Mouse (Mus musculus) kidney, embryonic 15.5 days (tissue): Measurements from ENCODE around the gene Pigu. TPM values are rescaled to one million over a fixed set of nuclear protein-coding genes. Genes with fewer than 3 reads are reported as not detected.
A peak's percentile ranks its signal among the peaks of the same experiment; 100 is the strongest.

Source experiments
- ATAC-seq: fragments of 200-750 bp; cut with Nextera tagmentation; replicated peaks from 2 replicates; pipeline ENCODE4 v1.8.0; 2017; ENCODE audit warnings: moderate TSS enrichment; ENCODE audit not compliant: low FRiP score
- H3K27ac ChIP-seq: fragments of 300-500 bp; sonication (generic); 2 replicates; pipeline ENCODE4 v1.5.1; 2015; ENCODE audit warnings: mild to moderate bottlenecking, inconsistent platforms
- H3K27me3 ChIP-seq: fragments of 300-500 bp; sonication (generic); 2 replicates; pipeline ENCODE4 v1.6.1; 2015; ENCODE audit warnings: inconsistent platforms
- H3K36me3 ChIP-seq: fragments of 300-500 bp; sonication (generic); 2 replicates; pipeline ENCODE4 v1.6.1; 2015; ENCODE audit warnings: inconsistent platforms
- H3K4me1 ChIP-seq: fragments of 300-500 bp; sonication (generic); 2 replicates; pipeline ENCODE4 v1.6.1; 2015; ENCODE audit warnings: inconsistent platforms
- H3K4me2 ChIP-seq: fragments of 300-500 bp; sonication (generic); 2 replicates; pipeline ENCODE4 v1.6.1; 2015; ENCODE audit warnings: moderate library complexity, mild to moderate bottlenecking, inconsistent platforms
- H3K4me3 ChIP-seq: fragments of 300-500 bp; sonication (generic); replicated peaks from 2 replicates; pipeline ENCODE4 v1.5.1; 2015; ENCODE audit warnings: mild to moderate bottlenecking, inconsistent platforms
- H3K9ac ChIP-seq: fragments of 300-500 bp; sonication (generic); 2 replicates; pipeline ENCODE4 v1.6.1; 2015; ENCODE audit warnings: mild to moderate bottlenecking, inconsistent platforms
- H3K9me3 ChIP-seq: fragments of 300-500 bp; sonication (generic); replicated peaks from 2 replicates; pipeline ENCODE4 v1.6.1; 2016; ENCODE audit warnings: inconsistent platforms
- WGBS: fragments of 180-500 bp; shearing (Covaris S2); methylation state at CpG from one replicate; pipeline ENCODE4 v1.1.7; 2015; ENCODE audit warnings: mixed read lengths; 5-methylcytosine and 5-hydroxymethylcytosine counted together
- polyA plus RNA-seq: library from polyadenylated mRNA; unstranded; fragments of >200 nt; fragmentation: Nextera tagmentation; extraction: Ambion mirVana; gene quantifications from 2 replicates; pipeline ENCODE4 v1.2.1, GENCODE M21; 2015

Pigu gene
- 59.1 and 62.7 TPM in 2 replicates for polyA plus RNA-seq

DNA sequence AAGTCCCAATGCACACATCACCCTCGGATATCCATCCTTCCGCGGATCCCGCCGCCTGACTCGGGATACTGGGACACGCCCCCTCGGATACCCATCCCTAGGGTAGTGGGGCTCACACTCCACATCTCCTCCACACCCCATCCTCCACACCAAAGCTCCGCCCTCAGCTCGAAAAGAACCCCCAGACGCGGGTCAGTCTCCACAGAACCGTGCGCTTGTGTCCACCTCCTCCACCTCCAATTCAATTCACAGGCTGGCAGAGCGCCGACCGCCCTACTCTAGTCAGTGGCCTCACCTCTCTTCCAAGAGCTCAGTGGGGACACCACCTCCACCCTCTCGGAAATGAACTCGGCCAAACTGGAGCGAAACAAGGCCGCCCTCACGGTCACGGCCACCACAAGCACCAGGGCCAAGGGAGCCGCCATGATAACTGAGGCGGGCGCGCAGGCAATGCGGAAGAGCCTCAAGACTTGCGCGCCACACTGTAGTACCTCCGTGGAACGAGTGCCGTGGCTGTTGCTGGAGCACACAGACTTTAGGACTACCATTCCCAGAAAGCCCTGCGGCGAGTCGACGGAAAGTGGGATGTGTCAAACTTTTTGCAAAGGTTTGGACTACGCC, at the start of gene Pigu:
Gene Pigu (minus strand): TSS at position 460 of the 621 bp plus-strand sequence.
- peak within 1 kb of the TSS; percentile 66 for H3K4me3 ChIP-seq
- peak within 1 kb of the TSS; percentile 85 for H3K27ac ChIP-seq
- H3K9me3 ChIP-seq, result no peaks in the 10 kb centered on the region
- under 1% methylated on average over 38 of the region's 38 CpGs for WGBS
- peak; percentile 99 for ATAC-seq
- peak within 1 kb of the TSS; percentile 81 for H3K4me2 ChIP-seq
- no peaks in the 10 kb centered on the region for H3K27me3 ChIP-seq
- H3K4me1 ChIP-seq, result peaks cover 13% of the 10 kb centered on the region
- H3K9ac ChIP-seq, result peak within 1 kb of the TSS; percentile 65
- H3K36me3 ChIP-seq, result no peaks in the 10 kb centered on the region

DNA sequence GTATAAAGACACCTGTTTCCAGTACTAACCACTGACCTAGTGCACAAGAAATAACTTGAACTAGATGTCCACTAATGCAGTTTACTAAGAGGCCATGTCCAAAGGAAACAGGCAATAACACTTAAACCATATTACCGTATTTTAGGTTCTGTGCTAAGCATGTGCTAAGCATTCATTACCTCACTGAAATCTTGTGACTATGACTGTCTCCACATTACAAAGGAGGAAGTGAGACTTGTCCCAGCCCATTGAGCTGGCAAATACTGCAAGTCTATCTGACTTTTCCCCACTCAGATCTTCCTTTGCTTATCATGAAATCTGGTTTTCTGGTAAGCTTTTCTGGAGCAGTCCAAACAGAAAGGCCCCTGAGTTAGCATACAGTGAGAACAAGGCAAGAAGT, 47.4 kb upstream of the Pigu start:
- no peaks in the 10 kb centered on the region for H3K4me1 ChIP-seq
- peaks cover 83% of the 10 kb centered on the region for H3K36me3 ChIP-seq
- H3K27ac ChIP-seq, result no peak overlapping the region
- 92% methylated on average over 1 of the region's 1 CpGs for WGBS
- no peak overlapping the region for H3K9ac ChIP-seq
- no peak for ATAC-seq
- H3K4me2 ChIP-seq, result no peak overlapping the region
- H3K4me3 ChIP-seq, result no peak overlapping the region
- H3K27me3 ChIP-seq, result no peaks in the 10 kb centered on the region
- no peaks in the 10 kb centered on the region for H3K9me3 ChIP-seq

DNA sequence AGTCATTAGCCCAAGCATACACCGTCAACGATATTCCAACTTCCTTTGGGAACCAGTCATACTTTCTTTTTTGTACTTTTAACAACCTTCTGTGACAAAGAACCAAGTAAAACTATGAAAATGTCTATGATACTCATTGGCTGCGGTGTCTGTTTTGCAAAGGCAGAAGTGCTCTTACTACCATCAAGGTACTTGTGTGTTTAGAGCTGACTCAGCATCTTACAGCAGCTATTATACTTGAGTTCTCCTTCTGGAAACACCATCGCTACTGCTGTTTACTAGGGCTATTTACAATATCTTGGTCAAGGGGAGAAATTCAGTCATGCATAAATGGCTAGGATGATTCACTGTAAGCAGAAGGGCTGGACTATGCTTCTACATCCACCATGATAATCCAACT, 44.7 kb upstream of the Pigu start:
- Histone ChIP-seq H3K36me3 (peaks cover 71% of the 10 kb centered on the region), H3K9me3 (no peaks in the 10 kb centered on the region), H3K4me2 (no peak overlapping the region), H3K27me3 (no peaks in the 10 kb centered on the region), H3K4me3 (no peak overlapping the region), H3K27ac (no peak overlapping the region), H3K4me1 (no peaks in the 10 kb centered on the region), H3K9ac (no peak overlapping the region)
- ATAC-seq, result no peak
- 96% methylated on average over 4 of the region's 4 CpGs for WGBS

DNA sequence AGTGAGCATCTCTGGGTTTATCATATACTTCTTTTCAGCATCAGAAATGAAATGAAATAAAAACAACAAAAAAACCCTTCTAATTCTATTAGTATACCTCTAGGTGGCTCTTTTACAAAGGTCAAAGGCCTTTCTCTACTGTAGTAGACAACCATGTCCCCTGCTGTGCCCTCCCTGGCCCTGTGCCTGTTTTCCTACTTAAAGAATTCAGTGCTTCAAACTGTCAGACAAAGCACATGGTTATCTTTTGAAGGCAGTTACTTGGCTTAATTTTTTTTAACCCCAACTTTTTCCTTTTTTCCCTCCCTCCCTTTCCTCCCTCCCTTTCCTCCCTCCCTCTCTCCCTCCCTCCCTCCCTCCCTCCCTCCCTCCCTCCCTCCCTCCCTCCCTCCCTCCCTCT, 43.0 kb upstream of the Pigu start:
- H3K4me2 ChIP-seq, result no peak overlapping the region
- H3K9me3 ChIP-seq, result no peaks in the 10 kb centered on the region
- H3K4me3 ChIP-seq, result no peak overlapping the region
- ATAC-seq, result no peak
- H3K4me1 ChIP-seq, result no peaks in the 10 kb centered on the region
- peaks cover 71% of the 10 kb centered on the region for H3K36me3 ChIP-seq
- H3K27ac ChIP-seq, result no peak overlapping the region
- H3K9ac ChIP-seq, result no peak overlapping the region
- H3K27me3 ChIP-seq, result no peaks in the 10 kb centered on the region

DNA sequence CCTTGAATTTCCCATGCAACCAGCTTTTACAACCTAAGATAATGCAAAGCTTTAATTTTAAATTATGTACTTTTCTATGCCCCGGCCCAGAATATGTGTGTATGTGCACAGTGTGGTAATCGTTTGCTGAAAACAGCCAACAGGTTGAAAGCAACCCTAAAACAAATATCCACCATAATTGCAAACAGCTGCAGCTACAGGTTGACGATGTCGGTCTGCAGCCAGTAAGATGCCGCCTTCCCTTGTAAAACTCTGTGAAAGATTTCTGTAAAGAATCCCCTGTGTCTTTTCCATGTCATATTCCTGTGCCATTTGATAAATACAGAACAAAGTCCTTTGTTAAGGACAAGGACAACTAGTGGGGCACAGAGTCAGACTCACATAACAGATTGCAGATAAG, 37.4 kb upstream of the Pigu start:
- Histone ChIP-seq H3K4me1 (no peaks in the 10 kb centered on the region), H3K4me3 (no peak overlapping the region), H3K9ac (no peak overlapping the region), H3K36me3 (peaks cover 62% of the 10 kb centered on the region), H3K9me3 (no peaks in the 10 kb centered on the region), H3K27me3 (no peaks in the 10 kb centered on the region), H3K27ac (no peak overlapping the region), H3K4me2 (no peak overlapping the region)
- 82% methylated on average over 5 of the region's 5 CpGs for WGBS
- no peak for ATAC-seq

GRCm38 (mm10) chr2:155388573-155388972, 31.3 kb upstream of the Pigu start:
- Histone ChIP-seq H3K27ac (no peak overlapping the region), H3K9me3 (no peaks in the 10 kb centered on the region), H3K27me3 (no peaks in the 10 kb centered on the region), H3K4me2 (no peak overlapping the region), H3K9ac (no peak overlapping the region), H3K4me1 (peaks cover 15% of the 10 kb centered on the region; the same call in 1 of the 2 replicates), H3K36me3 (peaks cover 49% of the 10 kb centered on the region), H3K4me3 (no peak overlapping the region)
- WGBS, result 79% methylated on average over 2 of the region's 2 CpGs
- no peak for ATAC-seq

- Histone ChIP-seq H3K9me3 (no peaks in the 10 kb centered on the region), H3K4me3 (no peak overlapping the region), H3K4me1 (peaks cover 27% of the 10 kb centered on the region), H3K27ac (no peak overlapping the region), H3K27me3 (no peaks in the 10 kb centered on the region), H3K36me3 (peaks cover 42% of the 10 kb centered on the region), H3K9ac (no peak overlapping the region), H3K4me2 (no peak overlapping the region; the same call in 1 of the 2 replicates)
- no peak for ATAC-seq
- WGBS, result 59% methylated on average over 4 of the region's 4 CpGs
These were observed 29.8 kb upstream of the Pigu start for GRCm38 (mm10) chr2:155387052-155387451.

DNA sequence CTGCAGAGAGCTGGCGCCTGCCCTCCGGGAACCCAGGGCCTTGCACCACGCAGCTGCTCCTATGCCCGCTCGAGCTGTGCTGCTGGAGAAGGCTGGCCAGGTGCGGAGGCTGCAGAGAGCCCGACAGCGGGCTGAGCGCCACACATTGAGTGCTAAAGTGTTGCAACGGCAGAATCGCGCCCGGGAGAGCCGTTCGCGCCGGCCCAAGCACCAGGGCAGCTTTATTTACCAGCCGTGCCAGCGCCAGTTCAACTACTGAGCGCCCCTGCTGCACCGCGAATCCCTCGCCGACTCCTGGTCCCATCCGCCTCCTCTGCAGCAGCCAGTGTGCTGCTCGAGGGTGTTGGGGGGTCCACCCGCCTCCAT, 29.3 kb upstream of the Pigu start:
- Histone ChIP-seq H3K9ac (no peak overlapping the region), H3K4me1 (peaks cover 27% of the 10 kb centered on the region), H3K4me2 (peak overlapping the region; percentile 27; the same call in 1 of the 2 replicates), H3K27me3 (no peaks in the 10 kb centered on the region), H3K9me3 (no peaks in the 10 kb centered on the region), H3K36me3 (peaks cover 42% of the 10 kb centered on the region), H3K27ac (no peak overlapping the region), H3K4me3 (peak overlapping the region; percentile 6; the same call in 1 of the 2 replicates)
- WGBS, result 19% methylated on average over 27 of the region's 27 CpGs
- no peak for ATAC-seq

GRCm38 (mm10) chr2:155385731-155386533, 28.7 kb upstream of the Pigu start:
- WGBS, result 47% methylated on average over 17 of the region's 18 CpGs

GRCm38 (mm10) chr2:155385090-155385489, 27.9 kb upstream of the Pigu start:
- Histone ChIP-seq H3K27me3 (peaks cover 9% of the 10 kb centered on the region), H3K4me1 (peaks cover 39% of the 10 kb centered on the region), H3K4me2 (no peak overlapping the region), H3K9ac (no peak overlapping the region), H3K36me3 (peaks cover 29% of the 10 kb centered on the region), H3K27ac (no peak overlapping the region), H3K9me3 (no peaks in the 10 kb centered on the region), H3K4me3 (no peak overlapping the region)
- no peak for ATAC-seq
- WGBS, result 31% methylated on average over 7 of the region's 7 CpGs

More at GRCm38 (mm10) chr2:155385731-155386533, 28.7 kb upstream of the Pigu start:
- peaks cover 31% of the 10 kb centered on the region for H3K4me1 ChIP-seq
- no peak overlapping the region for H3K9ac ChIP-seq
- peaks cover under 1% of the 10 kb centered on the region for H3K27me3 ChIP-seq
- no peak overlapping the region for H3K4me2 ChIP-seq
- H3K27ac ChIP-seq, result no peak overlapping the region
- H3K9me3 ChIP-seq, result no peaks in the 10 kb centered on the region
- H3K4me3 ChIP-seq, result 0 out of 2 replicates have a peak overlapping the region, but pooled peaks have one; percentile 6
- H3K36me3 ChIP-seq, result peaks cover 36% of the 10 kb centered on the region
- no peak for ATAC-seq

DNA sequence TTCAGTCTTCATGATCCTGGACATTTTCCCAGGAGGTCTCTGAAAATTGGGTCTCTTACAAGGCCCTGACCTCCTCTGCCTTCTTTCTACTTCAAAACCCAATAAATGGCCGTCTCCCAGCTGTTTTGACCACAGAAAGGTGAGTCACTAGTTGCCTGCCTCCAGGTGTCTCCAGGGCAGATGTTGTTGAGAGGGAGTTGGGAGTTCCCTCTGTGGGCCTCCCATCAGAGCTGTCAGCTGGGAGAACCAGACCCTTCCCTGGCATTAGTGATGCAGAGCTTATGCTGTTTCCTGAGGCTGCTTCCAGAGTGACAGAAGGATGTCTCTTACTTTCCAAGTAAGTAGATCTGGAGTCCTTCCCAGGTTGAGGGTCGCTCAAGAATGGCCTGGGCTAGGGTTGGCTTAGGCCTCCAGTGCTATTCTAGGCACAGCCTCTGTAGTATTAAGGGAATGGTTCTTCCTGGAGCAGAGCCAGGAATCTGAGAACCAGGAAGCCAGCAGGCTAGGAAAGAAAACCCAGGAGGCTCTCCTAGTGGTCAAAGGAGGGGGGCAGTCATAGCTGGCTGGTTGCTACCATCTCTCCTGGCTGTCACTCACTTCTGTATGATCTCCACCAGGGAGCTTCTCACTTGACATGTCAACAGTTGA, 25.7 kb upstream of the Pigu start:
- Histone ChIP-seq H3K36me3 (peaks cover 9% of the 10 kb centered on the region), H3K9me3 (no peaks in the 10 kb centered on the region), H3K4me3 (peak overlapping the region; percentile 66), H3K4me1 (peaks cover 42% of the 10 kb centered on the region), H3K27me3 (peaks cover 13% of the 10 kb centered on the region), H3K9ac (peak overlapping the region; percentile 75; the same call in 1 of the 2 replicates), H3K4me2 (peak overlapping the region; percentile 90), H3K27ac (peak overlapping the region; percentile 94; the same call in 1 of the 2 replicates)
- 71% methylated on average over 2 of the region's 2 CpGs for WGBS
- no peak for ATAC-seq

DNA sequence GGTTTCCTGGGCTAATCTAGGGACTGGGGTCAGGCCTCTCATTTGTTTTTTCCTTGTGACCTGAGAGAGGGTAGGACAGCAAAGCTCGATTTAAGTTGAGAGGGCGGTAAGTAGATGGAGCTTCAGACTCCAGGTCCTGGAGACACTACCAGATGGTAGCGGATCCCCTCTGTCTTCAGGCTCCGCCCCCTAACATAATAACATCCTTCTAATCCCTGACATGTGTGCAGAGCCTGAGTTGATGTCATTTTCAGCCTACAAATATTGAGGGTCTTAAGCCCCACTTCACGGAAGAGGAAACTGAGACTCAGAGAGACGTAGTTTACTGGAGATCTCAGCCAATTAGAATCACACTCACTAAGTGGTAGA, 25.1 kb upstream of the Pigu start:
- peaks cover 42% of the 10 kb centered on the region for H3K4me1 ChIP-seq
- H3K9me3 ChIP-seq, result no peaks in the 10 kb centered on the region
- peak; percentile 20 for ATAC-seq
- H3K4me2 ChIP-seq, result peak overlapping the region; percentile 90
- peak overlapping the region; percentile 66 for H3K4me3 ChIP-seq
- 28% methylated on average over 6 of the region's 6 CpGs for WGBS
- H3K36me3 ChIP-seq, result peaks cover 4% of the 10 kb centered on the region
- H3K27me3 ChIP-seq, result peaks cover 13% of the 10 kb centered on the region
- peak overlapping the region; percentile 75 for H3K9ac ChIP-seq
- H3K27ac ChIP-seq, result peak overlapping the region; percentile 94
